Mouse (Mus musculus): Measurements from ENCODE around the gene Slc35f1.

DNA sequence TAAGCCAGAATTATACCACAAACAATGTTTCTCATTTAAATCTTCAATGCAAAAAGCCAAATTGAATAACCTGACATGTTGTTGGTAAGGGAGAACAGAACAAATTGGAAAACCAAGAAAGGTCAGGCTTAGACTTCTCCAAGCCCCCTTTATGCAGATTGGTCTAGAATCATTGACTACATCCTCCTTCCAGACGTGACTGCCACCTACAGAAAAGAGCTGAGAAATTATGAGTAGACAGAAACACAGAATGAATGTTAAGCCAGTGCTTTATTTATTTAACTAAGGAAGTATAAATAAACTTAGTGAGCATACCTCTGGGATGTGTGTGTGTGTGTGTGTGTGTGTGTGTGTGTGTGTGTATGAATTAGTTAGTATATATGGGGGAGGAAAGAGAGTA is 344.9 kb downstream of the Slc35f1 start:
- TF ChIP-seq EP300 (IDR thresholded peaks at IDR 0.05; ENCODE audit: low read depth) (no peak), CTCF (IDR thresholded peaks at IDR 0.05; ENCODE audit: low read depth) (no peak)

Data from liver, postnatal 0 days (tissue).